Mouse (Mus musculus) neural tube, embryonic 15.5 days (tissue): ENCODE results near the gene Gm4737. TPM values are rescaled to one million over a fixed set of nuclear protein-coding genes. Genes with fewer than 3 reads are reported as not detected.

Source experiments
- ATAC-seq: fragments of 200-750 bp; cut with Nextera tagmentation; 2 replicates; pipeline ENCODE4 v1.8.0; 2017; ENCODE audit warnings: mild to moderate bottlenecking, moderate TSS enrichment, moderate library complexity; ENCODE audit not compliant: low FRiP score
- H3K27ac ChIP-seq: fragments of 300-500 bp; sonication (generic); replicated peaks from 2 replicates; pipeline ENCODE4 v1.5.1; 2015; ENCODE audit warnings: mild to moderate bottlenecking, inconsistent platforms
- H3K27me3 ChIP-seq: fragments of 300-500 bp; sonication (generic); replicated peaks from 2 replicates; pipeline ENCODE4 v1.6.1; 2015; ENCODE audit warnings: inconsistent platforms
- H3K36me3 ChIP-seq: fragments of 300-500 bp; sonication (generic); 2 replicates; pipeline ENCODE4 v1.6.1; 2015; ENCODE audit warnings: inconsistent platforms
- H3K4me1 ChIP-seq: fragments of 300-500 bp; sonication (generic); 2 replicates; pipeline ENCODE4 v1.6.1; 2015; ENCODE audit warnings: inconsistent platforms
- H3K4me2 ChIP-seq: fragments of 300-500 bp; sonication (generic); 2 replicates; pipeline ENCODE4 v1.6.1; 2015; ENCODE audit warnings: inconsistent platforms, mild to moderate bottlenecking, moderate library complexity
- H3K4me3 ChIP-seq: fragments of 300-500 bp; sonication (generic); replicated peaks from 2 replicates; pipeline ENCODE4 v1.5.1; 2015; ENCODE audit warnings: mild to moderate bottlenecking, inconsistent platforms
- H3K9ac ChIP-seq: fragments of 300-500 bp; sonication (generic); replicated peaks from 2 replicates; pipeline ENCODE4 v1.6.1; 2015; ENCODE audit warnings: mild to moderate bottlenecking, inconsistent platforms
- H3K9me3 ChIP-seq: fragments of 300-500 bp; sonication (generic); replicated peaks from 2 replicates; pipeline ENCODE4 v1.6.1; 2016; ENCODE audit warnings: inconsistent platforms
- WGBS: fragments of 180-500 bp; shearing (Covaris S2); methylation state at CpG from one replicate; pipeline ENCODE4 v1.1.7; 2015; ENCODE audit warnings: mixed read lengths; 5-methylcytosine and 5-hydroxymethylcytosine counted together
- polyA plus RNA-seq: library from polyadenylated mRNA; unstranded; fragments of >200 nt; fragmentation: Nextera tagmentation; extraction: Ambion mirVana; gene quantifications from 2 replicates; pipeline ENCODE4 v1.2.1, GENCODE M21; 2015

Gene Gm4737
- polyA plus RNA-seq, 1 experiment from 2014 or later: 1.0 TPM

GRCm38 (mm10) chr16:46120607-46121006 is 34.3 kb downstream of the Gm4737 start:
- ATAC-seq: no peak
- no peak overlapping the region for H3K4me2 ChIP-seq
- H3K36me3 ChIP-seq: no peaks in the 10 kb centered on the region
- H3K4me3 ChIP-seq: no peak overlapping the region
- H3K4me1 ChIP-seq: no peaks in the 10 kb centered on the region; the same call in 1 of the 2 replicates
- H3K27me3 ChIP-seq: no peaks in the 10 kb centered on the region
- 55% methylated on average over 3 of the region's 3 CpGs for WGBS
- H3K27ac ChIP-seq: no peak overlapping the region
- no peaks in the 10 kb centered on the region for H3K9me3 ChIP-seq
- no peak overlapping the region for H3K9ac ChIP-seq

- no peak within 1 kb of the TSS for H3K4me2 ChIP-seq
- H3K9ac ChIP-seq: no peak within 1 kb of the TSS
- no peak within 1 kb of the TSS for H3K4me3 ChIP-seq
- ATAC-seq: no peak
- no peaks in the 10 kb centered on the region for H3K27me3 ChIP-seq
- H3K4me1 ChIP-seq: no peaks in the 10 kb centered on the region; the same call in 1 of the 2 replicates
- H3K27ac ChIP-seq: no peak within 1 kb of the TSS
- no peaks in the 10 kb centered on the region for H3K9me3 ChIP-seq
- WGBS: 82% methylated on average over 10 of the region's 10 CpGs
- H3K36me3 ChIP-seq: no peaks in the 10 kb centered on the region
These were observed 34.9 kb downstream of the Gm4737 start, which contains the start of gene Cd96 for GRCm38 (mm10) chr16:46120020-46120419. Cd96 (minus strand) TSS chr16:46120251.

- no peaks in the 10 kb centered on the region; the same call in 1 of the 2 replicates for H3K4me1 ChIP-seq
- H3K27me3 ChIP-seq: no peaks in the 10 kb centered on the region
- H3K4me2 ChIP-seq: no peak overlapping the region
- no peak overlapping the region for H3K9ac ChIP-seq
- WGBS: 91% methylated on average over 3 of the region's 3 CpGs
- no peak overlapping the region for H3K4me3 ChIP-seq
- no peak for ATAC-seq
- H3K9me3 ChIP-seq: no peaks in the 10 kb centered on the region
- H3K27ac ChIP-seq: no peak overlapping the region
- H3K36me3 ChIP-seq: no peaks in the 10 kb centered on the region
These were observed 37.2 kb downstream of the Gm4737 start for GRCm38 (mm10) chr16:46117645-46118044.

GRCm38 (mm10) chr16:46114727-46115126 is 40.1 kb downstream of the Gm4737 start:
- Histone ChIP-seq H3K27ac (no peak overlapping the region), H3K9me3 (no peaks in the 10 kb centered on the region), H3K27me3 (no peaks in the 10 kb centered on the region), H3K4me3 (no peak overlapping the region), H3K4me2 (no peak overlapping the region), H3K36me3 (no peaks in the 10 kb centered on the region), H3K4me1 (no peaks in the 10 kb centered on the region), H3K9ac (no peak overlapping the region)
- WGBS: 83% methylated on average over 2 of the region's 2 CpGs
- no peak for ATAC-seq

- no peak overlapping the region for H3K4me3 ChIP-seq
- no peak overlapping the region for H3K9ac ChIP-seq
- H3K9me3 ChIP-seq: no peaks in the 10 kb centered on the region
- H3K36me3 ChIP-seq: no peaks in the 10 kb centered on the region
- no peaks in the 10 kb centered on the region for H3K4me1 ChIP-seq
- no peaks in the 10 kb centered on the region for H3K27me3 ChIP-seq
- H3K4me2 ChIP-seq: no peak overlapping the region
- no peak overlapping the region for H3K27ac ChIP-seq
- 68% methylated on average over 8 of the region's 8 CpGs for WGBS
- ATAC-seq: no peak
These were observed 45.3 kb downstream of the Gm4737 start for GRCm38 (mm10) chr16:46109536-46109935.

- ATAC-seq: no peak
- no peak overlapping the region for H3K27ac ChIP-seq
- no peaks in the 10 kb centered on the region for H3K36me3 ChIP-seq
- H3K27me3 ChIP-seq: no peaks in the 10 kb centered on the region
- no peak overlapping the region for H3K4me3 ChIP-seq
- H3K4me1 ChIP-seq: no peaks in the 10 kb centered on the region
- no peak overlapping the region for H3K9ac ChIP-seq
- no peak overlapping the region for H3K4me2 ChIP-seq
- no peaks in the 10 kb centered on the region for H3K9me3 ChIP-seq
- WGBS: 65% methylated on average over 4 of the region's 4 CpGs
These were observed 47.4 kb downstream of the Gm4737 start for GRCm38 (mm10) chr16:46107431-46107830.

GRCm38 (mm10) chr16:46104491-46104890 is 50.4 kb downstream of the Gm4737 start:
- H3K9ac ChIP-seq: no peak overlapping the region
- no peak overlapping the region for H3K4me2 ChIP-seq
- no peaks in the 10 kb centered on the region for H3K9me3 ChIP-seq
- no peaks in the 10 kb centered on the region for H3K27me3 ChIP-seq
- 86% methylated on average over 9 of the region's 9 CpGs for WGBS
- no peak overlapping the region for H3K4me3 ChIP-seq
- no peaks in the 10 kb centered on the region for H3K4me1 ChIP-seq
- ATAC-seq: no peak
- H3K27ac ChIP-seq: no peak overlapping the region
- no peaks in the 10 kb centered on the region for H3K36me3 ChIP-seq

Other genes with a start within 250 kb of the Gm4737 start
- gene Phldb2, start 201.5 kb downstream of the Gm4737 start, polyA plus RNA-seq: 7.2 and 11.2 TPM in 2 replicates
- 14.9 and 15.8 TPM in 2 replicates for gene Plcxd2, start 144.9 kb downstream of the Gm4737 start, polyA plus RNA-seq
- 0.13 and 2.1 TPM in 2 replicates for gene Cd96, start 34.8 kb downstream of the Gm4737 start, polyA plus RNA-seq